Mouse (Mus musculus): Measurements from ENCODE around the gene Galntl5. TPM values are rescaled to one million over a fixed set of nuclear protein-coding genes. Genes with fewer than 3 reads are reported as not detected.
"Not testable (repeated sequence)": the region's sequence is repeated elsewhere in the genome, so short reads cannot be mapped to it uniquely, and the experiment has no call there.

The Galntl5 gene
- polyA plus RNA-seq, 2 experiments from 2014 or later: not detected

DNA sequence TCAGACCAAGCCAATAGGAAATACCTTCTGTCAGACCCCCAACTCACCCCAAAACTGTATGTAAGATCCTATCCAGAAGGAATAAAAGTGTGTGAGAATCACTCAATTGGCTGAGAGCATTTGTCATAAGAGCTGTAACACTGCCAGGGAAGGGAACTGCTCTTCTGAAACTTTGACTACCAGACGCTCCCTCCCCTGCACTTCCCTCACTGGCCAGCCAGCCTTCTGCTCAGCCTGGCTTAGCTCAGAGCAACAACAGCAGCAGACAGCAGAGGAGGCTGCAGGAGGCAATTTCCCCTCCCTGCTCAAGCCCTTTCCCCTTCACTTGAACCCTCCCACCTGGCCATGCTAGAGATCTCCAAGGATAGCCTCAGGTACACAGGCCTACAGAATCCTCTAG, 30.6 kb downstream of the Galntl5 start:
- ATAC-seq: no peak

DNA sequence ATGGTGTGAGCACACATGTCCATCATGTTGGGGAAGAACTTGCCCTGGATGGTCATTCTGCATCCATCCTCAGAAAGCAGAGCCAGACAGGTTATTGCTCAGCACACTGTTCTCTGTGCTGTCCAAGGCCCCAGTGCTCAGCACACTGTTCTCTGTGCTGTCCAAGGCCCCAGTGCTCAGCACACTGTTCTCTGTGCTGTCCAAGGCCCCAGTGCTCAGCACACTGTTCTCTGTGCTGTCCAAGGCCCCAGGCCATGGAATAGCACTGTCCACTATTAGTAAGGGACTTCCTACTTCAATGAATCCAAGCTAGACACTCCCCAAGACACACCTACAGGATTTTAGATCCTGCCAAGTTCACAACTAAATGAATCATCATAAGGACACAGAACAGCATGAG, 32.0 kb downstream of the Galntl5 start:
- ATAC-seq: not testable (repeated sequence)

DNA sequence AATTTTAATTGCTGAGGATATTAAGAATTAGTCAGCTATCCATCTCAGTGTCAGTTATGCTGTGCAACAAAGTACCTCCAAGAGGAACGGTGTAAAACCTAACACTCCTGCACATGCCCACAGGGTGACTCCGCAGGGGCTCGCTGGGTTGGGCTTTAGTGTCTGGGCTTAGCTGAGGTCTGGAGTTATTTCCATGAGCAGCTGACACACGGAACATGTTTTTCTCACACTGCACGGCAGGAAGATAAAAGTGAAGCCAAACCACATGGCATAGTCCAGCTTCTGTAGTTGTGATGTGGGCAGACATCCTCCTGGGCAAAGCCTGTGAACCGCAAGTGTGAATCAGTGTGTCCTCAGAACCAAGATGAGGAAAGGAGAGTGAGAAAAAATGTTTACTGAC, 33.7 kb downstream of the Galntl5 start:
- ATAC-seq: no peak

DNA sequence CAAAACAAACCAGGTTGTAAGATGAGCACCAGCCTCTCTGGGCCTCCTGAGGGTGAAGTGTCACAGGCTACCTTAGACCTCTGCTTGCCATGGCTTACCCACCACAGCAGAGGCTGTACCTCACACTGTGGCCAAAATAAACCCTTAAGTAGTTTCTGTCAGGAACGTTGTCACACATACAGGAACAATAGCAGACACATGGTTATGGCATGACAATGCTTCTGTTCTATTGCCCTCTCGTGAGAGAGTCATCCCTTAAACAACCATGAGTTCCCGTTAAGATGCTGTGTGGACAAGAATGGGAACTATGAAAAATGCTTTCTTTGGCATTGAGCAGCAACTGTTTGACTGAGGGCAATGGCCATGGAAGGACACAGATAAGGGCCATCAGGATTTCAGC, 40.3 kb downstream of the Galntl5 start, which contains the start of gene Galnt11:
Gene Galnt11, plus strand, starts transcription at position 301 of the 400 bp plus-strand sequence.
- ATAC-seq: no peak

DNA sequence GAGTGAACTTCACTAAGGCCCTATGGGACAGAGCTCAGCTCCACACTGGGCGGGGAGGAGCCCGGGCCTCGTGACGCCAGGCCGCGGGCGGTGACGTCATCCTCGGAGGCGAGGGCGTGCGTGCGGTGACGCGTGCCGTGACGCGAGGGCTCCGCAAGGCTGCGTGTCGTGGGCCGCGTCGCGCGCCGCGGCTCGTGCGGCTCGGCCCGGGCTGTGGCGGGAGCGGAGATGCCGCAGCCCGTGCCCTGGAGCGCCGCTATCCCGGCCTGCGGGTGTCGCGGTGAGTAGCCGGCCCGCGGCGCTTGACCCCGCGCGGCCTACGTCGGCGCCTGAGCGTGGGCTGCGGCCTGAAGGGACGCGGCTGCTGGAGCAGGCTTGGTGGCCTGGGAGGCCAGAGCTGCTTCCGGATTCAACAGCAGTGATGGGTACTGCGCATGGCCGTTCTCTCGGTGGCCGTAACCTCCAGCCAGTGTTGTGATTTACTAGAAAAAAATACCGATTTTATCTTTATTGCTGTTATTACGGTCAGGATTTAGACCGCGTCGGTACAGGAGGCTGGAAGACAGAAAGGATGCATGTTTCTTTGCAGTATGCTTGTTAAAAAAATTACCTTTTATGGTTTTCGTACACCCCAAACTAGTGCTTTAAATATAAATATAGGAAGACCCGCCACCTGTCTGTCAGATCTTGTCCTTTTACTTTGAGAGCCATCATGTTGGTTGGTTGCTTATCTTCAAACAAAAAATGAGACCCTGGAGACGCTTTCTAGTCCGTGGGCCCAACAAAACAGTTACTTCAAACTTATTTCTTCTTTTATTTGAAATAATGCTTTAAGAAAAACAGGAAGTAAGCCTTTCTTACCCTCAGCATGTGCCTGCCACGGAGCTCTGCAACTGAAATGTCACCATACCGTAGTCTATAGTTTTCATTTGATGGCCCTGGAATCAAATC, 41.8 kb downstream of the Galntl5 start, which contains the start of gene E130116L18Rik:
Gene E130116L18Rik, minus strand, starts transcription at position 402 of the 951 bp plus-strand sequence.
- ATAC-seq: peak; percentile 97

DNA sequence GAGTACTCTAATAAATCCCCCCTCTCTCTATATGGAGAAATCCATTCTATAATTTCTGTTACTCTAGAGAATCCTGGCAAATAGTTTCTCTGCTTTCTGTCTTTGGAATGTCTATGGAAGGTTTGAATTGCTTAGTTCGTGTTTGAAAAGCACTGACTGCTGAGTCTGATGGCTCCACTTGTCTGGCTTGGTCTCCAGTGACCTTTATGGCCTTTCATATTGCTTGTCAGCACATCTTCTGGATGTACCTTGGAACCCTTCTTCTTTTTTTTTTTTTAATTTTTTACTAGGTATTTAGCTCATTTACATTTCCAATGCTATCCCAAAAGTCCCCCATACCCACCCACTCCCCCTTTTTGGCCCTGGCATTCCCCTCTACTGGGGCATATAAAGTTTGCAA, 43.1 kb downstream of the Galntl5 start:
- ATAC-seq: not testable (repeated sequence)

DNA sequence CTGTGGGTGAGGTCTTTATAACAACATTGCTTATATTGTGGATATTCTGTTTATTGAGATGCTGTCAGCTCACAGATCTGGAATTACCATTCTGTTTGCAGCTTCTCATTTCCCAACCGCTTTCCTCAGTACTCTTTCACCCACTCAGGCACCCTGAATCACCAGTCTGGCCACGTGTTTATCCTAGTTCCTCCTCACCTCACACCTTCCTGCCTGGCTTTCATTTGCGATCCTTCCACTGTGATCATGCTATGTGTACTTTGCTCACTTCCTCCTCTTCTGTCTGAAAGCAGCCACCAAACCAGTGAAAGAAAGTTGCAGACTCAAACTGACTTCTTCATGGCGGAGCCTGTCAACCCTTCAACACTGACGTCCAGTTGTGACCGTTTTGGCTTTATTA, 61.8 kb downstream of the Galntl5 start:
- ATAC-seq: no peak

DNA sequence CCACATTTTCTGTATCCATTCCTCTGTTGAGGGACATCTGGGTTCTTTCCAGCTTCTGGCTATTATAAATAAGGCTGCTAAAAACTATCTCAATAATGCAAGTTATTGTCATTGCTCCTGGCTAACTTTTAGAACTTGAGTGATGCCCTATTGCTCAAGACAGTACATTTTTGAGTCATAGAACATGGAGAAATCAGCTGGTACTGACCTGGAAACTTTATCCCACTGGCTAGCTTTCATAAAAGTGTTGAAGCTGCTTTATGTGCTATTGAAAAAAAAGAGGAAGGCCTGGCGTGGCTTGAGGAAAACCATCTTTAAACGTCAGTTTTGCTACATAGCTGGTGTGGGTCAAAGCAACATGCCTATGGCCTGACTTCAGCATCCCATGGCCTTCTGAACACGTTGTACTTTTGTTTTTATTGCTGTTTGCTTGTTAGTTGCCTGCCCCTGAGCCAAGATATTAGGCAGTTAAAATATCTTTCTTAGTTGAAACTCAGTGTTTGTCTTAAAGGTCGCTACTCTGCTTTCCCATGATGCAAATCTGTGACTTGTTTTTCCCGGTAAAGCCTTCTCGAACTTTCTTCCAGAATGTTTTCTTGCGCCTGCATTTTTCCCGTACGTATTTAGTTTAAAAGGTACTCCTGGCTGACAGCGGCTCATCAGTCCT, 64.7 kb downstream of the Galntl5 start:
- no peak for ATAC-seq

DNA sequence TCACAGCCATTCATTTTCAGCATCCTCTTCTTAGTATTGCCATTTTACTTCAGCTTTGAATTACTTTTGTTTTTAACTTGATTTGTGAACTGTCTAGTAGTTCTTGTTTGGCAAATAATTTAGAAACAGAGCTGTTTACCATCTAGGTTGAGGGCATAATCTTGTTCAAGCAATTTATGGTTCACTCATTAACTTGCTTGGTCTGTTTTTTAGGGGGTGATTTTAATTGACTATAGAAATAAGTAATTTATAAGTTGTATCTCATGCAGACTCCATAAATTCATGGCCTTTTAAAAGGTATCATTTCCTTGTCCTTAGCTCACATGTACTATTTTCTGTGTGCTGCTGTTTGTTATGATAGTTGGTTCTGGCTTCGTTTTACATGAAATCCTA, 65.2 kb downstream of the Galntl5 start:
- ATAC-seq: no peak

DNA sequence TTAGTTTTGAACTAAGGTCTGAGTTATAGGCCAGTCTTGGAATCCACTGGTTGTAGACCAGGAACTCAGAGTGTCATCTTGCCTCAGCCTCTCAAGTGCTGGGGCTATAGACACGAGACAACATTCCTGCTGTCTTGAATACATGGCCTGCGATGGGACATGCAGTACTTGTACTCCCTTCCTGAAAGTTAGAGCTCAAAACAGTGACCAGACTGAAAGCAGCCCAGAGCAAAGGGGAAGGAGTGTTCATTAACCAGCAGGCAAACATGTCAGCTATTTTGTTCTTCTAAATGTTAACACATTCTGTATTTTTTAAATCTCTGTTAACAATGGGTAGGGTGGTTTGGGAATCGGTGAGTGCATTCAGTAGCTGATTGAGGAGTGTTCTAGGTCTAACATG, 65.8 kb downstream of the Galntl5 start:
- no peak for ATAC-seq

DNA sequence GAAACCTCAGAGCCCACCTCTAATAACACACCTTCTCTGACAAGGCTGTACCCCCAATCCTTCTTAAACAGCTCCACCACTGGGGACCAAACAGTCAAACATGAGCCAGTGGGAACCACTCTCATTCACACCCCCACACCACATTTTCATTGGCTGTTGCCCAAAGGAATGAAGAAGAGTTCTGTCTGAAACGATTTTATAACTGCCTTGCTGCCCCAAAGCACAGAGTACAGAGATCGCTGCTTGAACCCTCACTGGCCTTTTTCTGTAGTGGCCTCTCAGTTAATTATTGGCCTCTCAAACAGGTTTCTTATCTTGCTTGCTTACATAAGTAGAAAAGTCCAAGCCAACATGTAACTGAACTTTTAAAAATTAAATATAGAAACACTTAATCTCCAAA, 71.2 kb downstream of the Galntl5 start:
- ATAC-seq: no peak

DNA sequence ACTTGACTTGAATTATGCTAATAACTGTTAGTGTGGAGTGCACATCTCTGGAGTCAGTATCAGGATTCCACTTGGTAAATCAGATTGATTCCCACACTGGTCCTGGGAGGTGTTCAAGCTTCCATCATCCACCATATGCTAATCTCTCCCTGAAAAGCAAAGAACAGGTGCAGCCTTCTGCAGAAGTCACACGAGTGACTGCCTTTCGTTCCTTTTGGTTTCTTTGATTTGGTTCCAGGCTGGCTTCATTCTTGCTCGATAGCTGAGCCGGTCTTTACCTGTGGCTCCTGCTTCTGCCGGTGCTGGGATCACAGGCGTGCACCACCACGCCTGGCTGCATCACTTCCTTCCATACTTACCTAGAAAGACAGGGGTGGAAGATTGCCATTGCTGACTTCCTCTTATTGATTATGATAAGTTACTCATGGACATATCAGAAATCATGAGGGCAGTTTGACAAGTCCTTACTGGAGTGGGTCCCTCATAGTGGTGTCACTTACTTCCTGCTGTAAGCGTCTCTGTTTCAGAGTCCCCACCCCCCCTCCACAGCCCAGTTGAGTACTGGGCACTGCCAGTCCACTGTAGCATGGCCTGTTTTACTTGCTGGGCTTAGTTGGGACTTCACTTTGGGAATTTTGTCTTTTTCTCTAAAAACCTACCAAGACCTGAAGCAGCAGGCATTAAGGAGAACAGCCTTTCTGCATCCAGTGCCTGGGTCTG, 71.7 kb downstream of the Galntl5 start:
- ATAC-seq: no peak

DNA sequence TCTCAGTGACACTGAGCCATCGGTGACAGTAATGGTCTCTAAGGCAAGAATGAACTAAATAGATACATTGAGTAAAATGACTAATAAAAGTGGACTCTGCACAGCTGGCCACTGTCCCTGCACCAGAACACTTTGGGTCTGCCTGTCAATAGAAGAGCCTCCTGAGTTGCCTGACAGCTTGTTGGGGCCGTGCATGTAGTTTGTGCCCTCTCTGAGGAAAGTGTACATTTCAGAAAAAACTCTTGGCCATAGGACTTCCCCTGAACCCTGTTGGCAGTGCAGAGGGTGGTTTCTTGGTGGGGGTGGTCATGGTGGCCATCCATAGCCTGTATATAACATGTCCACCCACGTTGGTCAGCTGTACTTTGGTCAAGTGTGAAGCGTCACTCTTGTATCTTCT, 73.2 kb downstream of the Galntl5 start:
- ATAC-seq: no peak

DNA sequence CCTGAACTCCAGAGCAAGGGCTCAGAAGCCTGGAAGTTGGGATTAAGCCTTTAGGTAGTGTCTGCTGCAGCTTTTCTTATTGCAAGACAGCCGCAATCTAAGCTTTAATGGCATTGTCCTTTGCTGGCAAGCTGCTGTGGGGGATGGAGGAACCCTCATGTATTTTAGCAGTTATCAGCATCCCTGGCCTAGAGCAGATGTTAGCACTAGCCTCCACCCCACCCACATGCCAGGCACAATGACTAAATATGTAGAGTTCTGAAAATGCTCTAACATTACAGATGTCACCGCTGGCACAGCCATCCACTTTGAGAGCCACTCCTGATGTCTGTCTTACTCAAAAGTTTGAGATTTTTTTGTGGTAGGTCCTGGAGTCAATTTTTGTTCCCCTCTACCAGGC, 75.4 kb downstream of the Galntl5 start:
- ATAC-seq: no peak

DNA sequence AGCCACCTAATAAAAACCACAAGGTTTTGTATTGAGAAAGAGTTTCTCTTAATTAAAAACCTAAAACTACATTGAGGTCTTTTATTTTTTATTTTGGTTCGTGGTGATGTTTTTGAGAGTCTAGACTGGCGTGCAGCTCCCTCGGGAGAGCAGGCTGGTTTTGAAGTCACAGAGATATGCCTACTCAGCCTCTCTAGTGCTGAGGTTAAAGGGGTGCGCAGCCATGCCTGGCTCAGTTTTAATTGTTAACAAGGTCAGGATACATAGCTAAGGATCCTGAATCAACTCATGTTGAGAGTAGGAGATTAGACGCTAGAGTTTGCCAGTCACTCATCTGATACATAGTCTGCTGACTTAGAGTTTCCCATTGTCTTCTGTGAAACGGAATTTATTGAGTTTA, 80.2 kb downstream of the Galntl5 start:
- no peak for ATAC-seq

DNA sequence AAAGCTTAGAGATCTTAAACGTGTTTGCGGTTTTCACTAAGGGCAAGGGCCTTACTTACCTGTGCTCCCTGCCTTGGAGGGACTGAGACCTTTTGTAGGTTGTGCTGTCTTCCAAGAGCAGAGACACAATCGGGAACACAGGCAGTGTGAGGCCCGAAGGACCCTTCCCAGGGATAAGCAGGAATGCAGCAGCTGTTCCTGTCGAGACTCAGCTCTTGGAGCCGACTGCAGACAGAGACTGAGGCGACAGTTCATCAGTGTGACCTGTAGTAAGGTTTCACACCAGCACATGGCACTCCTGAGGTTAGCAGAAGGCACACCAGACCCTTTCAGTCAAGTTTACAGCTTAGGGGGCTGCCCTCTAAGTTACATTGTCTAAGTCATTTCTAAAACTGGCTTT, 81.0 kb downstream of the Galntl5 start:
- no peak for ATAC-seq

DNA sequence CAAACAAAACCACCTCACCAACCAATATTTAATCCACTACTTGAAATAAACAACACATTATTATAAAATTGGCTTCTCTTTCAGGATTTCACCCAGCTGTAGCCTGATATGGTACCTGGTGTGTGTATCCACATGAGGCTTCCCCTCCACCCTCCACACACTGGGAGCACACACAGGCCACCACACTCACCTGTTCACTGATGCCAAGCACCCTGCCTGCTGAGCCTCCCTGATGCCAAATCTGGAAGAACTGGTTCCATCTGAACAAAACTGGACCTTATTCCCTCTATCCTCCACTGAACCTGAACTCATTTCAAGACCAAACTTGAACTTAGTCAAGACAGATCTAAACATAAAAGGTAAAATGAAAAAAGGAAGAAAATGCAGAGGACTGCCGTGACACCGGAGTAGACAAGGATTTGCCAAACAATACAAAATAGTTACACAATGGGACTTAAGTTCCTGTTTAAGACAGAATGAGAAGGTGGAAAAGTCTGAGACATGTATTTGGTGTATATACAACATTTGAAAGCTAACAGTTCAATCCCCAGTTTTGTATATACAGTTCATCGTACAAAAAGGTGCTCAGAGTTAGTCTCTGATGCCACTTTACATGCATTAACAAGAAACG, 87.1 kb downstream of the Galntl5 start:
- ATAC-seq: no peak

Other genes with a start within 250 kb of the Galntl5 start
- 10 to 100 TPM; 26.2 to 26.8 TPM for gene Prkag2, start 80.8 kb upstream of the Galntl5 start, polyA plus RNA-seq (2017; shearing (Covaris generic))
- 1 to 10 TPM; 7.8 to 9.2 TPM for gene Galnt11, start 40.4 kb downstream of the Galntl5 start, polyA plus RNA-seq (2017; shearing (Covaris generic))
- not detected for gene E130116L18Rik, start 41.7 kb downstream of the Galntl5 start, polyA plus RNA-seq (2017; shearing (Covaris generic))